Mouse (Mus musculus): Measurements from ENCODE around the gene Sult6b2. TPM values are rescaled to one million over a fixed set of nuclear protein-coding genes. Genes with fewer than 3 reads are reported as not detected.
A peak's percentile ranks its signal among the peaks of the same experiment; 100 is the strongest.

Gene Sult6b2
- polyA plus RNA-seq, 1 experiment from 2014 or later: not detected

DNA sequence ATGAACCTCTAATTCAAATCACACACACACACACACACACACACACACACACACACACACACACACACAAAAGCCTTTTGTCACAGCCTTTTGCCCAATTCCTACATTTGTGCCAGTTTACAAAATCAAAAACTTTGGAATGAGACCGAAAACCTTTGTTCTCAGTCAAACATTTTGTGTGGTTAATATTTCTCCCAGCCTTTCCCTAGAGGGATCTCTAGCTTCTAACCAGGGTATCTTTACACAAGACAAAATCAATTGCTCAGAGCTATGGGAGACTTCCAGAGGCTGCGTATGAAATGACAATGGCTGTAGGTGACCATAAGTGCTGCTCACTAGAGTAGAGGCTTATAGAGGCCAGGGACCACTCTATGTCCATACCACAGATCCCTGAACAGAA, 66.1 kb downstream of the Sult6b2 start:
- no peaks in the 10 kb centered on the region for H3K36me3 ChIP-seq (ENCODE audit: insufficient read depth, low read length)
- H3K27me3 ChIP-seq (ENCODE audit: insufficient read depth, low read length): no peaks in the 10 kb centered on the region
- ATAC-seq (replicated peaks; ENCODE audit: low FRiP score, low read depth) (no peak), DNase-seq (ENCODE audit: low spot score) (no peak)
- H3K9me3 ChIP-seq (replicated peaks; ENCODE audit: low read length): no peaks in the 10 kb centered on the region
- no peak for TF ChIP-seq CTCF (IDR thresholded peaks at IDR 0.05; ENCODE audit: low read depth)
- WGBS: 93% methylated on average over 2 of the region's 2 CpGs
- H3K4me3 ChIP-seq (replicated peaks; ENCODE audit: low read depth, low read length): no peak overlapping the region
- no peak overlapping the region for H3K27ac ChIP-seq
- H3K9ac ChIP-seq (ENCODE audit: low read depth, low read length): no peak overlapping the region
- no peak overlapping the region for H3K4me2 ChIP-seq (ENCODE audit: low read length)
- no peaks in the 10 kb centered on the region for H3K4me1 ChIP-seq (replicated peaks; ENCODE audit: insufficient read depth, low read length)

DNA sequence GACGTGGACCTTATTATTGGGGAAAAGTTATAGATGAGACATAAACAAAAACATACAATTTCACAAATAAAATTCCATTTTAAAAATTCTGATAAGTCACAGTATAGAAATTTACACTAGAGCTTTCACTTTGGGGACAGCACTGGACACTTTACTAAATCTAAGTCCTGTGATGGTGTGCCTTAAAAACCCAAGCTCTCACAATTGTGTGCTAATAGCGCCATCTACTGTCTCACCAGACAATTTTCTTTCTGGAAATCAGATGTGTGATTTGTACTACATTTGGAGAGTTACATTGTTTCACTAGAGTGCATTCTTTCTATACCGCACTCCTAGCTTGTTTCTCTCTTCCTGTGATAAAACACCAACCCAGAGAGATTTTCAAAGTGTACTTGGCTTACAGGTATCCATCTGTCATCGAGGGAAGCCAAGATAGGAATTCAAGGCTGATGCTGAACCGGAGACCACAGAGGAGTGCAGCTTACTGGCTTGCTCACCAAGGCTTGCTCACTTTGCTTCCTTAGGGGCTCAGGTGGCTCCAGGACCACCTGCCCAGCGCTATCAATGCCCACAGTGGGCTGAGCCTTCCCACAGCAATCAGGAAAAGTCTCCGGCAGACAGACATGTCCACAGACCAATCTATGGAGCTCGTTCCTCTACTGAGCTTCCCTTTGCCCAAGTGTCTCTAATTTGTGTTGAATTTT, 68.8 kb downstream of the Sult6b2 start:
- no peak overlapping the region for H3K4me3 ChIP-seq (replicated peaks; ENCODE audit: low read depth, low read length)
- WGBS: 49% methylated on average over 8 of the region's 8 CpGs
- DNase-seq (ENCODE audit: low spot score) (peak; percentile 94), ATAC-seq (replicated peaks; ENCODE audit: low FRiP score, low read depth) (no peak; the same call in 1 of the 2 replicates)
- H3K27ac ChIP-seq: no peak overlapping the region
- no peaks in the 10 kb centered on the region for H3K9me3 ChIP-seq (replicated peaks; ENCODE audit: low read length)
- H3K36me3 ChIP-seq (ENCODE audit: insufficient read depth, low read length): no peaks in the 10 kb centered on the region
- H3K9ac ChIP-seq (ENCODE audit: low read depth, low read length): no peak overlapping the region
- no peaks in the 10 kb centered on the region for H3K27me3 ChIP-seq (ENCODE audit: insufficient read depth, low read length)
- H3K4me1 ChIP-seq (replicated peaks; ENCODE audit: insufficient read depth, low read length): no peaks in the 10 kb centered on the region
- peak; percentile 91 for TF ChIP-seq CTCF (IDR thresholded peaks at IDR 0.05; ENCODE audit: low read depth)
- H3K4me2 ChIP-seq (ENCODE audit: low read length): no peak overlapping the region

Other genes with a start within 250 kb of the Sult6b2 start
- 31.1 and 35.9 TPM in 2 replicates for gene Kcnj8, start 232.9 kb downstream of the Sult6b2 start, polyA plus RNA-seq (2015; fragmentation: Nextera tagmentation; extraction: Ambion mirVana)
- gene Abcc9, start 102.2 kb downstream of the Sult6b2 start, polyA plus RNA-seq (2015; fragmentation: Nextera tagmentation; extraction: Ambion mirVana): 5.6 and 6.1 TPM in 2 replicates
- 60.0 and 63.2 TPM in 2 replicates for gene Cmas, start 47.8 kb downstream of the Sult6b2 start, polyA plus RNA-seq (2015; fragmentation: Nextera tagmentation; extraction: Ambion mirVana)
- gene St8sia1, start 159.9 kb upstream of the Sult6b2 start, polyA plus RNA-seq (2015; fragmentation: Nextera tagmentation; extraction: Ambion mirVana): 2.3 and 2.4 TPM in 2 replicates

Data from kidney, postnatal 0 days (tissue).